Mouse (Mus musculus) embryonic facial prominence, embryonic 13.5 days (tissue): ENCODE measurements around the gene Gm15517. TPM values are rescaled to one million over a fixed set of nuclear protein-coding genes. Genes with fewer than 3 reads are reported as not detected.
A peak's percentile ranks its signal among the peaks of the same experiment; 100 is the strongest.
"Not testable (repeated sequence)": the region's sequence is repeated elsewhere in the genome, so short reads cannot be mapped to it uniquely, and the experiment has no call there.

Experiments used
- ATAC-seq: fragments of 200-750 bp; cut with Nextera tagmentation; 2 replicates; pipeline ENCODE4 v1.8.0; 2017; ENCODE audit warnings: low read depth; ENCODE audit not compliant: insufficient number of reproducible peaks, insufficient read depth, low FRiP score, low TSS enrichment
- H3K27ac ChIP-seq: fragments of 300-500 bp; sonication (generic); 2 replicates; pipeline ENCODE4 v1.5.1; 2015; ENCODE audit warnings: moderate library complexity, mild to moderate bottlenecking, inconsistent platforms
- H3K27me3 ChIP-seq: fragments of 300-500 bp; sonication (generic); 2 replicates; pipeline ENCODE4 v1.6.1; 2015; ENCODE audit warnings: mild to moderate bottlenecking, inconsistent platforms
- H3K36me3 ChIP-seq: fragments of 300-500 bp; sonication (generic); 2 replicates; pipeline ENCODE4 v1.6.1; 2015; ENCODE audit warnings: mild to moderate bottlenecking, inconsistent platforms
- H3K4me1 ChIP-seq: fragments of 300-500 bp; sonication (generic); 2 replicates; pipeline ENCODE4 v1.6.1; 2015; ENCODE audit warnings: inconsistent platforms
- H3K4me2 ChIP-seq: fragments of 300-500 bp; sonication (generic); 2 replicates; pipeline ENCODE4 v1.6.1; 2015; ENCODE audit warnings: moderate library complexity, mild to moderate bottlenecking, inconsistent platforms
- H3K4me3 ChIP-seq: fragments of 300-500 bp; sonication (generic); 2 replicates; pipeline ENCODE4 v1.5.1; 2015; ENCODE audit warnings: mild to moderate bottlenecking, inconsistent platforms
- H3K9ac ChIP-seq: fragments of 300-500 bp; sonication (generic); 2 replicates; pipeline ENCODE4 v1.6.1; 2015; ENCODE audit warnings: mild to moderate bottlenecking, inconsistent platforms
- H3K9me3 ChIP-seq: fragments of 300-500 bp; sonication (generic); 2 replicates; pipeline ENCODE4 v1.6.1; 2016; ENCODE audit warnings: inconsistent platforms
- WGBS: fragments of 180-500 bp; shearing (Covaris S2); methylation state at CpG from one replicate; pipeline ENCODE4 v1.1.7; 2015; ENCODE audit warnings: mixed read lengths; 5-methylcytosine and 5-hydroxymethylcytosine counted together
- polyA plus RNA-seq: library from polyadenylated mRNA; unstranded; fragments of >200 nt; fragmentation: Nextera tagmentation; extraction: Ambion mirVana; gene quantifications from 2 replicates; pipeline ENCODE4 v1.2.1, GENCODE M21; 2015

Gm15517 gene
- polyA plus RNA-seq, 1 experiment from 2014 or later, result not detected

GRCm38 (mm10) chr7:44297501-44297900 lies 36.3 kb downstream of the Gm15517 start:
- H3K27me3 ChIP-seq, H3K4me2 ChIP-seq, H3K36me3 ChIP-seq, ATAC-seq, H3K4me3 ChIP-seq, H3K27ac ChIP-seq, H3K9ac ChIP-seq, H3K4me1 ChIP-seq, H3K9me3 ChIP-seq: not testable (repeated sequence)
- WGBS, result 76% methylated on average over 2 of the region's 2 CpGs

GRCm38 (mm10) chr7:44303346-44304340 lies 42.4 kb downstream of the Gm15517 start:
- H3K27me3 ChIP-seq, result peaks cover 5% of the 10 kb centered on the region; the same call in 1 of the 2 replicates
- peak overlapping the region; percentile 96 for H3K9ac ChIP-seq
- H3K36me3 ChIP-seq, result no peaks in the 10 kb centered on the region; the same call in 1 of the 2 replicates
- peak overlapping the region; percentile 94 for H3K27ac ChIP-seq
- ATAC-seq, result no peak
- no peaks in the 10 kb centered on the region for H3K9me3 ChIP-seq
- H3K4me1 ChIP-seq, result peaks cover 41% of the 10 kb centered on the region
- peak overlapping the region; percentile 73 for H3K4me3 ChIP-seq
- WGBS, result 82% methylated on average over 14 of the region's 14 CpGs
- H3K4me2 ChIP-seq, result peak overlapping the region; percentile 77

- H3K9me3 ChIP-seq, result no peaks in the 10 kb centered on the region
- H3K27ac ChIP-seq, result peak overlapping the region; percentile 94
- H3K36me3 ChIP-seq, result no peaks in the 10 kb centered on the region; the same call in 1 of the 2 replicates
- peaks cover 8% of the 10 kb centered on the region for H3K27me3 ChIP-seq
- peak overlapping the region; percentile 73 for H3K4me3 ChIP-seq
- WGBS, result under 1% methylated on average over 25 of the region's 25 CpGs
- H3K4me2 ChIP-seq, result peak overlapping the region; percentile 77
- H3K4me1 ChIP-seq, result peaks cover 41% of the 10 kb centered on the region
- ATAC-seq, result no peak; the same call in 1 of the 2 replicates
- peak overlapping the region; percentile 96 for H3K9ac ChIP-seq
Measured at GRCm38 (mm10) chr7:44304463-44304774, 43.2 kb downstream of the Gm15517 start.

GRCm38 (mm10) chr7:44304775-44305641 lies 43.8 kb downstream of the Gm15517 start:
- ATAC-seq, result peak; percentile 93
- under 1% methylated on average over 49 of the region's 49 CpGs for WGBS
- Histone ChIP-seq H3K4me3 (peak overlapping the region; percentile 73), H3K4me2 (peak overlapping the region; percentile 77), H3K4me1 (peaks cover 41% of the 10 kb centered on the region), H3K27ac (peak overlapping the region; percentile 94), H3K36me3 (no peaks in the 10 kb centered on the region; the same call in 1 of the 2 replicates), H3K27me3 (peaks cover 11% of the 10 kb centered on the region), H3K9ac (peak overlapping the region; percentile 96), H3K9me3 (no peaks in the 10 kb centered on the region)

GRCm38 (mm10) chr7:44305686-44306085 lies 44.4 kb downstream of the Gm15517 start:
- ATAC-seq, result peak; percentile 3; the same call in 1 of the 2 replicates
- H3K4me2 ChIP-seq, result peak overlapping the region; percentile 77
- peak overlapping the region; percentile 73 for H3K4me3 ChIP-seq
- no peaks in the 10 kb centered on the region; the same call in 1 of the 2 replicates for H3K36me3 ChIP-seq
- no peaks in the 10 kb centered on the region for H3K9me3 ChIP-seq
- H3K27ac ChIP-seq, result peak overlapping the region; percentile 91
- H3K27me3 ChIP-seq, result peaks cover 16% of the 10 kb centered on the region
- H3K4me1 ChIP-seq, result peaks cover 46% of the 10 kb centered on the region
- H3K9ac ChIP-seq, result peak overlapping the region; percentile 53
- 10% methylated on average over 16 of the region's 16 CpGs for WGBS

- Histone ChIP-seq H3K27ac (peak within 1 kb of the TSS; percentile 91), H3K4me1 (peaks cover 56% of the 10 kb centered on the region), H3K4me3 (peak within 1 kb of the TSS; percentile 73), H3K9me3 (no peaks in the 10 kb centered on the region), H3K27me3 (peaks cover 24% of the 10 kb centered on the region), H3K36me3 (no peaks in the 10 kb centered on the region; the same call in 1 of the 2 replicates), H3K9ac (peak within 1 kb of the TSS; percentile 53), H3K4me2 (peak within 1 kb of the TSS; percentile 77)
- 48% methylated on average over 6 of the region's 6 CpGs for WGBS
- ATAC-seq, result no peak
Measured at GRCm38 (mm10) chr7:44306516-44307240, 45.4 kb downstream of the Gm15517 start, which contains the start of gene Clec11a. Gene Clec11a (minus strand): TSS chr7:44306902.

- ATAC-seq, result no peak
- H3K9me3 ChIP-seq, result no peaks in the 10 kb centered on the region
- WGBS, result 26% methylated on average over 9 of the region's 9 CpGs
- H3K36me3 ChIP-seq, result no peaks in the 10 kb centered on the region; the same call in 1 of the 2 replicates
- 0 out of 2 replicates have a peak overlapping the region, but pooled peaks have one; percentile 1 for H3K4me3 ChIP-seq
- peaks cover 56% of the 10 kb centered on the region for H3K4me1 ChIP-seq
- H3K27ac ChIP-seq, result peak overlapping the region; percentile 91
- peaks cover 32% of the 10 kb centered on the region for H3K27me3 ChIP-seq
- H3K9ac ChIP-seq, result peak overlapping the region; percentile 22; the same call in 1 of the 2 replicates
- H3K4me2 ChIP-seq, result peak overlapping the region; percentile 77
Measured at GRCm38 (mm10) chr7:44307261-44308020, 46.2 kb downstream of the Gm15517 start.

- H3K36me3 ChIP-seq, result peaks cover 17% of the 10 kb centered on the region
- no peak for ATAC-seq
- 0 out of 2 replicates have a peak within 1 kb of the TSS, but pooled peaks have one; percentile 1 for H3K27ac ChIP-seq
- peak within 1 kb of the TSS; percentile 54 for H3K4me3 ChIP-seq
- H3K9me3 ChIP-seq, result no peaks in the 10 kb centered on the region
- peaks cover 42% of the 10 kb centered on the region for H3K27me3 ChIP-seq
- H3K4me2 ChIP-seq, result peak within 1 kb of the TSS; percentile 96
- H3K4me1 ChIP-seq, result peaks cover 46% of the 10 kb centered on the region
- 22% methylated on average over 10 of the region's 22 CpGs for WGBS
- H3K9ac ChIP-seq, result peak within 1 kb of the TSS; percentile 71
Measured at GRCm38 (mm10) chr7:44309475-44310284, 48.4 kb downstream of the Gm15517 start, which contains the start of gene Shank1. Gene Shank1 (plus strand): TSS chr7:44310253.

- WGBS, result under 1% methylated on average over 37 of the region's 40 CpGs
- Histone ChIP-seq H3K36me3 (peaks cover 17% of the 10 kb centered on the region), H3K4me3 (peak overlapping the region; percentile 54), H3K4me2 (peak overlapping the region; percentile 96), H3K27ac (no peak overlapping the region), H3K4me1 (peaks cover 46% of the 10 kb centered on the region), H3K9me3 (no peaks in the 10 kb centered on the region), H3K9ac (peak overlapping the region; percentile 71), H3K27me3 (peaks cover 42% of the 10 kb centered on the region)
- ATAC-seq, result no peak
Measured at GRCm38 (mm10) chr7:44310285-44310877, 49.1 kb downstream of the Gm15517 start.
